Mouse (Mus musculus) heart, postnatal 0 days (tissue): ENCODE measurements around the gene Epha3.

Source experiments
- CTCF ChIP-seq: IDR thresholded peaks from 2 replicates; pipeline ENCODE4 v1.5.1; 2016; ENCODE audit warnings: antibody characterized with exemption, control low read depth, low read depth
- EP300 ChIP-seq: IDR thresholded peaks from 2 replicates; pipeline ENCODE4 v1.6.1; 2016; ENCODE audit warnings: antibody characterized with exemption, low read depth

DNA sequence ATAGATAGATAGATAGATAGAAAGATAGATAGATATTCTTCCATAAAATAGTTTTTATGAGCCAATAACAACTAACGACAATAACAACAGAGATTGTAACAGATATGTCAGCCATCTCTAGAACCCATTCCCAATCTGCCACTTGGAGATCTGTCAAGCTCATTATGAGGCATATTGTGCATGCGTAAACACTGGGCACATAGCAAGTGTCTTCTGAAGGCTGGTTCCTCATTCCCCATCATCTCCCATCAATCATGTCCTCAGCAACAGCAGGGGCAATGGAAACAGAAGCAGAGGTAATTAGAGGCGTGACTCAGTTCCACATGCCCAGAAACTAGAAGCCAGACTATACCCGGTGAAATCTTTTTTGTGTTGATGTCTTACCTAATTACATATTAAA lies 102.8 kb downstream of the Epha3 start:
- no peak for TF ChIP-seq CTCF
- no peak for TF ChIP-seq EP300
